Mouse (Mus musculus) lung, adult 18-20 months (tissue): ENCODE results near the gene Polr2e.
"Not testable (repeated sequence)": the region's sequence is repeated elsewhere in the genome, so short reads cannot be mapped to it uniquely, and the experiment has no call there.

Source experiments
- DNase-seq, 2 experiments: peaks; one replicate each; pipeline ENCODE4 v3.0.0; 2022; ENCODE audit warnings: mixed read lengths in 2 of 2

Gene Polr2e

GRCm38 (mm10) chr10:80056976-80057682 is 17.5 kb upstream of the Polr2e start:
- no peak for DNase-seq

- DNase-seq, result no peak
These were observed 16.9 kb upstream of the Polr2e start for GRCm38 (mm10) chr10:80056506-80056905.

GRCm38 (mm10) chr10:80055891-80056290 is 16.3 kb upstream of the Polr2e start:
- no peak for DNase-seq

GRCm38 (mm10) chr10:80055364-80055763 is 15.8 kb upstream of the Polr2e start:
- no peak for DNase-seq

- DNase-seq, result not testable (repeated sequence)
These were observed 15.3 kb upstream of the Polr2e start for GRCm38 (mm10) chr10:80054911-80055310.

GRCm38 (mm10) chr10:80053831-80054815 is 14.5 kb upstream of the Polr2e start:
- DNase-seq, result peak; percentile 74 to 82

- DNase-seq, result peak; percentile 100
These were observed 13.7 kb upstream of the Polr2e start for GRCm38 (mm10) chr10:80053259-80053780.

- DNase-seq, result no peak
These were observed 12.8 kb upstream of the Polr2e start for GRCm38 (mm10) chr10:80052374-80052764.

- peak; percentile 86 to 89 for DNase-seq
These were observed 12.2 kb upstream of the Polr2e start for GRCm38 (mm10) chr10:80051618-80052373.

GRCm38 (mm10) chr10:80050885-80051617 is 11.5 kb upstream of the Polr2e start:
- no peak for DNase-seq

- DNase-seq, result peak in 1 of 2 experiments; percentile 57
These were observed 10.6 kb upstream of the Polr2e start for GRCm38 (mm10) chr10:80050244-80050643.

GRCm38 (mm10) chr10:80048834-80049233 is 9.2 kb upstream of the Polr2e start:
- no peak for DNase-seq

GRCm38 (mm10) chr10:80048396-80048795 is 8.8 kb upstream of the Polr2e start:
- DNase-seq, result no peak

GRCm38 (mm10) chr10:80047041-80047565 is 7.5 kb upstream of the Polr2e start, which contains the start of gene Gpx4:
Gene Gpx4 (plus strand): TSS chr10:80047166.
- DNase-seq, result no peak

- no peak for DNase-seq
These were observed 6.2 kb upstream of the Polr2e start for GRCm38 (mm10) chr10:80045766-80046165.

- DNase-seq, result not testable (repeated sequence)
These were observed 5.8 kb upstream of the Polr2e start for GRCm38 (mm10) chr10:80045364-80045763.

- DNase-seq, result no peak
These were observed 4.5 kb upstream of the Polr2e start for GRCm38 (mm10) chr10:80044087-80044486.

GRCm38 (mm10) chr10:80041409-80042060 is 1.9 kb upstream of the Polr2e start:
- not testable (repeated sequence) for DNase-seq

GRCm38 (mm10) chr10:80036832-80037231 is 2.8 kb downstream of the Polr2e start:
- no peak for DNase-seq

- DNase-seq, result peak; percentile 75 to 81
These were observed 3.9 kb downstream of the Polr2e start for GRCm38 (mm10) chr10:80035686-80036085.

- no peak for DNase-seq
These were observed 4.4 kb downstream of the Polr2e start for GRCm38 (mm10) chr10:80035148-80035547.
